Mouse (Mus musculus) liver, adult (tissue): ENCODE measurements around the gene Olfr738.

Experiments used
- GATA4 ChIP-seq: IDR thresholded peaks from 2 replicates; pipeline ENCODE4 v1.6.1; 2014; ENCODE audit warnings: mild to moderate bottlenecking, low read length; ENCODE audit not compliant: insufficient replicate concordance

The Olfr738 gene

DNA sequence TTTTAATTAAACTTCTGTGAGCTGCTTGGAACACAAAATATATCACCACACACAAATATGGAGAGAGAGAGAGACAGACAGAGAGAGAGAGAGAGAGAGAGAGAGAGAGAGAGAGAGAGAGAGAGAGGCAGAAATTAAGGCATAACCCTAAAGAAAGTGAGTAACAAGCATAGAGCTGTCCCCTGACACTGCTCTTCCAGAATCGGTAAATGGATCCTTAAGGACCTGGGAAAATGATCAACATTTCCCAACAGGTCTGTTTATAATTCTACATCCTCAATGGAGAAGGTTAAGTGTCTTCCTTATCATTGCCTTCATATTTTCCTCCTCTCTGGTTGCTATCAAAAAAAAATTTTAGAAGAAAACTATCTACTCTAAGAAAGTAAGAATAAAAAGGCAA lies at the start of gene Olfr738:
TSS of gene Olfr738 (plus strand) at position 301 of the 400 bp plus-strand sequence.
- no peak for TF ChIP-seq GATA4

DNA sequence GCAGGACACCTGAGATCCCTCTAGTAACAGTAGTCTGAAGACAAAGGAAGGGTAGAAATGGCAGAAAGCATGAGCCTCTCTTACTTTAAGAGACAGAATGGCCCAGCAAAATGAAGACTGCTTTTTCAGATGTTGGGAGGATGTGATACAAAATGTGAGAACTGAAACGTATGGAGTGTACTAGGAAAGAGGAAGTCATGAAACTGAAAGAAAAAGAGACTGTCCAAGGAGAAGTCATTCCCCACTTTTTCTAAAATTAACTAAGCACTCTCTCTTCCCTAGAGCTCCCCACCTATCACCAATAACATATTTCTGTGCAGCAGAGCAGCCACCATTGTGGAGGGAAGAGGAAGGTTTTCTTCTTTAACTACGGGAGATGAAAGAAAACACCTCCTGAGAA lies 49.8 kb upstream of the Olfr738 start, which contains the start of gene Tlr11:
TSS of gene Tlr11 (plus strand) at position 322 of the 400 bp plus-strand sequence.
- no peak for TF ChIP-seq GATA4

DNA sequence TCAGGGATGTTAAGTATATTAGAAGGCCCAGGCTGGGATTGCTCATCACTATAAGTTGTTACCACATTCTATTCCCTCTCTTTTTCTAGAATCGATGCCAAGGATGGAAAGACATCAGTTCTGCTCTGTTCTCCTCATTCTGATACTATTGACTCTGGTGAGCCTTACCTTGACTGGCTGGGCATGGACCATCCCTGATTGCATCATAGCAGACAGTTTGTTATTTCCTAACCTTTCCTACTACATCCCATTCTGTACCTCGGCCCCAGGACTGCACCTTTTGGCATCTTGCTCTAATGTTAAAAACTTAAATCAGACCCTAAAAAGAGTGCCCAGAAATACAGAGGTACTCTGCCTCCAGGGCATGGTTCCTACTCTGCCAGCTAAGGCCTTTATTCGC lies 46.9 kb upstream of the Olfr738 start:
- no peak for TF ChIP-seq GATA4

DNA sequence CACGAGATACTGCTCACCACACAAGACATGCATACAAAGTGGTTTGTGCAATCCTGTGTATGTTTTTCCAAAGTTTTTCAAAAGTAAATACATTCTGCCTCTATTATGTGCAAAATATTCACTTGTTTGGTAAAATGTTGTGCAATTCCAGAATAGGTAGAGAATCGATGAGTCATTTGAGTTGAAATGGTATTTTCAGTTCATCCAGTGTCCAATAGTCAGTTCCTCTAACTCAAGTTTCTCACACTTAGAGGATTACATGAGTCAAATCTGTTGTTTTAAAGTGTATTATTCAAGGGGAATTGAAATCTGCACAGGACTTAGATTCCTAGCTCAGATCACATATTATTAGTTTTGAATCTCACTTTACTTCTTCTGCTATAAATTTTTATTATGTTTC lies 43.8 kb upstream of the Olfr738 start:
- TF ChIP-seq GATA4: no peak

DNA sequence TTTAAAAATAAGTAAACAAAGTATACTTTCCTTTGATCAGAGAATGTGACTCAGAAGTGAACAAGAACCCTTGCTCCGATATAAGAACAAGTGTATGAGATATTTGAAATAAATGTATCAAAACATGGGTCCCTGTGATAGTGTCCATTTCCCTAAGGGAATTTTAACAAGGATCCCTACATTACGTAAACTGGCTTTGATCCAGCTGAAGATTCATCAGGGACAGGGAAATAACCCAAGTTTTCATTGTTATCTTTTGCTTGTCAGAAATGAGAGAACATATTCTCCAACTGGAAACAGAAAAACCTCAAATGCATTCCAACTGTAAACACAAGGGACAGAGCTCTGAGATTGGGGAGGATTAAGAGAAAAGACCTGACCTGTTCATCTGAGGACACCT lies 26.5 kb upstream of the Olfr738 start, which contains the start of gene Olfr736:
TSS of gene Olfr736 (plus strand) at position 301 of the 400 bp plus-strand sequence.
- TF ChIP-seq GATA4: no peak

DNA sequence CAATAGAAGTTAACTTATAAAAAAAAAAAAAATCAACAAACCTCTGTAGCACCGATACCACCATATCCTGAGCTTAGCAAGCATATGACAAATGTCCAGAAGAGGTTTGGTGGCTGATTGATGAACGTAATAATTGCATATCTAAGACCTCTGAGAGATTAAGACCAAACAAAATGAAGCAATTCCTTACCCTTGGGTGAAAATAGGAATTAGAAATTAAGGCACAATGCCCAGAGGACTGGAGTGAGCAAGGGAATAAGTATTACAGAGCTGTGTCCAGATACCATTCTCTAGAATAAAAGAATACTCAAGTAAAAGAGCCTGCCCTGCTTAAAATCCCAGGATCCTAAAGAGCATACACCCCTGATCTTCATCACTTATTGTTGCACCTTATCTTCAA lies 11.0 kb downstream of the Olfr738 start, which contains the start of gene Olfr739:
TSS of gene Olfr739 (plus strand) at position 301 of the 400 bp plus-strand sequence.
- no peak for TF ChIP-seq GATA4

DNA sequence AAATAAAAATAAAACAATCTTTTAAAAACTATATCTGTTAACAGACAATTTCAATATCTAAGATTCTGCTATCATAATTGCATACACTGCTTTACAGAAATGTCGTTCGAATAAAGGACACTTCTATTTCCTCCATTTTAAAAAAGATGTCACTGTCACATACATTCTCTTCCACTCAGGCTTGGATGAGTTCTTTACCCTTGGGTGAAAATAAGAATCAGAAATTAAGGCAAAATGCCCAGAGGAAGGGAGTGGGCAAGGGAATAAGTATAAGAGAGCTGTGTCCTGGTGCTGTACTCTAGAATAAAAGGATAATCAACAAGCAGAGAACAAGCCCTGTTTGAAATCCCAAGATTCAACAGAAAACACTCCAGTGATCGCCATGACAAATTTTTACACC lies 37.9 kb downstream of the Olfr738 start, which contains the start of gene Olfr740:
TSS of gene Olfr740 (plus strand) at position 301 of the 400 bp plus-strand sequence.
- TF ChIP-seq GATA4: no peak
